Comparison of ENCODE assay signal across 25 mouse cellular contexts in the genomic region with DNA sequence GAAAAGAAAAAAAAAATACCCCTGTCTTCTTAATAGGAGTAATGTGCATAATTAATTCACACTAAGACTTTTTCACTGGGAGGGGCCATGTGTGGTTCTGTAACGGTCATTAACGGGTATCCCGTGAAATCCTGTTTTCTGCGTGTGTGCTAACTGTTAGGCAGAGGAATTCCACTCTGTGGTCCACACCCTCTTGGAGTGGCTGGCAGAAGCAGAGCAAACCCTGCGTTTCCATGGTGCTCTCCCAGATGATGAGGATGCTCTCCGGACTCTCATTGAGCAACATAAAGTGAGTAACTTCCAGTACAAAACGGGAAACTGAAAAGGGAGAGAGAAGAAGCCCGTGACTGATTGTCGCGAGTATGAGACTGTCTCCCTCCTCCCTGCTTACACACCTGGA.
"Had no signal": no experiment of that assay in that cellular context is flagged by ENCODE, and none has a peak within 500 bp of the region (broad histone marks: within the 10 kb centered on the region; RNA-seq: fewer than 3 reads in every experiment).

No protein-coding gene starts in this region.

- ATAC-seq: hindbrain, embryonic 16.5 days; inflammation-experienced regulatory T-cells, adult 6 months; intestine, embryonic 15.5 days; intestine, postnatal 0 days had no signal

- H3K4me3 ChIP-seq: heart, embryonic 10.5 days; heart, embryonic 12.5 days; hindbrain, embryonic 13.5 days; intestine, embryonic 15.5 days; layer of hippocampus, adult 2 months; left cerebral cortex, adult 2 months; limb, embryonic 10.5 days; limb, embryonic 12.5 days; liver, embryonic 13.5 days; liver, embryonic 15.5 days had no signal

- H3K4me1 ChIP-seq: hindbrain, embryonic 13.5 days; limb, embryonic 10.5 days; limb, embryonic 12.5 days had no signal

- H3K27me3 ChIP-seq: heart, embryonic 12.5 days; hindbrain, embryonic 13.5 days; intestine, embryonic 15.5 days; limb, embryonic 12.5 days; liver, embryonic 13.5 days; liver, embryonic 15.5 days had no signal

- H3K9me3 ChIP-seq: heart, embryonic 10.5 days; heart, embryonic 12.5 days; intestine, embryonic 15.5 days; limb, embryonic 10.5 days; limb, embryonic 12.5 days; liver, embryonic 13.5 days; liver, embryonic 15.5 days had no signal

- H3K4me2 ChIP-seq: heart, embryonic 12.5 days; hindbrain, embryonic 13.5 days; intestine, embryonic 15.5 days; limb, embryonic 12.5 days; liver, embryonic 11.5 days; liver, embryonic 13.5 days; liver, embryonic 15.5 days had no signal

- H3K9ac ChIP-seq: heart, embryonic 12.5 days; hindbrain, embryonic 13.5 days; intestine, embryonic 15.5 days; limb, embryonic 12.5 days; liver, embryonic 13.5 days; liver, embryonic 15.5 days had no signal

- H3K27ac ChIP-seq: heart, embryonic 10.5 days; hindbrain, embryonic 13.5 days; intestine, embryonic 15.5 days; layer of hippocampus, adult 2 months; left cerebral cortex, adult 2 months; limb, embryonic 10.5 days; limb, embryonic 12.5 days; liver, embryonic 13.5 days; liver, embryonic 15.5 days had no signal

- DNase-seq: gastrocnemius, postnatal 10 days; gastrocnemius, postnatal 25 days; heart, adult 18-20 months; heart, postnatal 10 days; heart, postnatal 36 days; kidney, adult 18-20 months; kidney, adult 8-10 months; kidney, postnatal 10 days; kidney, postnatal 25 days; kidney, postnatal 4 days; liver; liver, embryonic 13.5 days had no signal
